Mouse (Mus musculus): ENCODE results near the gene Cdk9.

Cdk9 gene

GRCm38 (mm10) chr2:32709521-32710137, 3.2 kb downstream of the Cdk9 start:
- no peak for DNase-seq (ENCODE audit: extremely low read depth, low read depth, low spot score)

GRCm38 (mm10) chr2:32708643-32709042, 4.2 kb downstream of the Cdk9 start:
- DNase-seq (ENCODE audit: extremely low read depth, low read depth, low spot score), result no peak

GRCm38 (mm10) chr2:32706971-32707370, 5.9 kb downstream of the Cdk9 start:
- DNase-seq (ENCODE audit: extremely low read depth, low read depth, low spot score), result no peak

- no peak for DNase-seq (ENCODE audit: extremely low read depth, low read depth, low spot score)
Observed at GRCm38 (mm10) chr2:32705018-32705417, 7.9 kb downstream of the Cdk9 start.

GRCm38 (mm10) chr2:32704021-32704421, 8.9 kb downstream of the Cdk9 start, which contains the start of gene Fpgs:
Fpgs (minus strand) TSS chr2:32704145.
- DNase-seq (ENCODE audit: extremely low read depth, low read depth, low spot score), result no peak

- DNase-seq (ENCODE audit: extremely low read depth, low read depth, low spot score), result no peak
Observed at GRCm38 (mm10) chr2:32703046-32703445, 9.8 kb downstream of the Cdk9 start.

GRCm38 (mm10) chr2:32700966-32701743, 11.7 kb downstream of the Cdk9 start:
- DNase-seq (ENCODE audit: extremely low read depth, low read depth, low spot score), result no peak

- DNase-seq (ENCODE audit: extremely low read depth, low read depth, low spot score), result no peak
Observed at GRCm38 (mm10) chr2:32699680-32700079, 13.2 kb downstream of the Cdk9 start.

- no peak for DNase-seq (ENCODE audit: extremely low read depth, low read depth, low spot score)
Observed at GRCm38 (mm10) chr2:32694691-32695090, 18.2 kb downstream of the Cdk9 start.

- no peak for DNase-seq (ENCODE audit: extremely low read depth, low read depth, low spot score)
Observed at GRCm38 (mm10) chr2:32693823-32694411, 19.0 kb downstream of the Cdk9 start.

GRCm38 (mm10) chr2:32693282-32693681, 19.6 kb downstream of the Cdk9 start:
- DNase-seq (ENCODE audit: extremely low read depth, low read depth, low spot score), result no peak

GRCm38 (mm10) chr2:32692496-32692895, 20.4 kb downstream of the Cdk9 start:
- DNase-seq (ENCODE audit: extremely low read depth, low read depth, low spot score), result no peak

GRCm38 (mm10) chr2:32691041-32691440, 21.8 kb downstream of the Cdk9 start:
- no peak for DNase-seq (ENCODE audit: extremely low read depth, low read depth, low spot score)

- no peak for DNase-seq (ENCODE audit: extremely low read depth, low read depth, low spot score)
Observed at GRCm38 (mm10) chr2:32689420-32689819, 23.5 kb downstream of the Cdk9 start.

GRCm38 (mm10) chr2:32687562-32687961, 25.3 kb downstream of the Cdk9 start:
- DNase-seq (ENCODE audit: extremely low read depth, low read depth, low spot score), result no peak

GRCm38 (mm10) chr2:32686640-32687039, 26.2 kb downstream of the Cdk9 start:
- DNase-seq (ENCODE audit: extremely low read depth, low read depth, low spot score), result no peak

- DNase-seq (ENCODE audit: extremely low read depth, low read depth, low spot score), result no peak
Observed at GRCm38 (mm10) chr2:32685807-32686206, 27.1 kb downstream of the Cdk9 start.

- no peak for DNase-seq (ENCODE audit: extremely low read depth, low read depth, low spot score)
Observed at GRCm38 (mm10) chr2:32684681-32685428, 28.0 kb downstream of the Cdk9 start.

- no peak for DNase-seq (ENCODE audit: extremely low read depth, low read depth, low spot score)
Observed at GRCm38 (mm10) chr2:32683701-32684100, 29.2 kb downstream of the Cdk9 start.

- DNase-seq (ENCODE audit: extremely low read depth, low read depth, low spot score), result no peak
Observed at GRCm38 (mm10) chr2:32682721-32683417, 30.0 kb downstream of the Cdk9 start.

GRCm38 (mm10) chr2:32681754-32682153, 31.1 kb downstream of the Cdk9 start:
- no peak for DNase-seq (ENCODE audit: extremely low read depth, low read depth, low spot score)
